Mouse (Mus musculus) G1E (cell line): ENCODE measurements around the gene Ddi2.

Experiments used
- CTCF ChIP-seq: IDR thresholded peaks from 2 replicates; pipeline ENCODE4 v1.5.1; 2012; ENCODE audit warnings: low read depth, low read length, inconsistent platforms, mixed read lengths
- GATA1 ChIP-seq: IDR thresholded peaks from 2 replicates; pipeline ENCODE4 v1.6.1; 2012; ENCODE audit warnings: borderline replicate concordance, low read length, inconsistent platforms, mixed read lengths

- TF ChIP-seq GATA1, result no peak
- TF ChIP-seq CTCF, result no peak
These were observed 93.2 kb downstream of the Ddi2 start for GRCm38 (mm10) chr4:141630021-141630420.
